Comparison of ENCODE assay signal across 8 mouse cellular contexts in genomic region chr12:81532316-81533028, GRCm38 (mm10). TPM values are rescaled to one million over a fixed set of nuclear protein-coding genes. Genes with fewer than 3 reads are reported as not detected.
DNase-seq lines count a peak whose midpoint lies in the region; ATAC-seq lines count a peak whose summit lies in the region.

Gene Gm20498 (minus strand): TSS chr12:81532905.
Gene Synj2bp (minus strand): TSS chr12:81532911.

- under 1% methylated on average over 46 of the region's 46 CpGs for WGBS in hindbrain, embryonic 11.5 days

- H3K4me3 ChIP-seq in hindbrain, embryonic 11.5 days (ENCODE audit: low read depth, low read length) = peak within 1 kb of the TSS; percentile 53

- no peaks in the 10 kb centered on the region for H3K9me3 ChIP-seq in hindbrain, embryonic 11.5 days (ENCODE audit: control insufficient read depth, low read length)

- ATAC-seq in hindbrain, embryonic 11.5 days (ENCODE audit: low FRiP score) = peak; percentile 91

- H3K9ac ChIP-seq in hindbrain, embryonic 11.5 days (ENCODE audit: low read depth, low read length) = peak within 1 kb of the TSS; percentile 49

- peak within 1 kb of the TSS; percentile 54 for H3K4me2 ChIP-seq in hindbrain, embryonic 11.5 days (replicated peaks; ENCODE audit: low read depth, low read length)

- H3K36me3 ChIP-seq in hindbrain, embryonic 11.5 days (ENCODE audit: control insufficient read depth, insufficient read depth, low read length) = no peaks in the 10 kb centered on the region

- peak; percentile 86 for DNase-seq in Muller cell, postnatal 12 days (ENCODE audit: inconsistent ontology term)
- DNase-seq in cerebellum, adult 9-11 months = peak; percentile 87
- peak; percentile 76 to 93 for DNase-seq in frontal cortex, adult 2 months (ENCODE audit: extremely low spot score in 1 of 2, low spot score in 1 of 2)
- DNase-seq in hindbrain, embryonic 11.5 days (ENCODE audit: low spot score) = peak; percentile 85
- peak; percentile 82 to 86 for DNase-seq in layer of hippocampus, postnatal 10 days (ENCODE audit: low spot score in 2 of 2)
- peak; percentile 86 for DNase-seq in lung, postnatal 10 days
- DNase-seq in ovary, postnatal 36 days (ENCODE audit: low spot score) = peak; percentile 77
- peak; percentile 88 for DNase-seq in thymus, postnatal 25 days

- no peaks in the 10 kb centered on the region for H3K27me3 ChIP-seq in hindbrain, embryonic 11.5 days (ENCODE audit: control insufficient read depth, insufficient read depth, low read length)

- no peaks in the 10 kb centered on the region for H3K4me1 ChIP-seq in hindbrain, embryonic 11.5 days (replicated peaks; ENCODE audit: control insufficient read depth, insufficient read depth, low read length)

- H3K27ac ChIP-seq in hindbrain, embryonic 11.5 days (ENCODE audit: low read depth, low read length) = no peak within 1 kb of the TSS

RNA-seq across cellular contexts. Expression of gene Gm20498, which starts in this region (rescaled TPM):
- 21.8 and 23.4 TPM in 2 replicates for polyA plus RNA-seq in frontal cortex, adult 2 months (2012; rRNA removed)
- 27.0 and 31.3 TPM in 2 replicates for polyA plus RNA-seq in hindbrain, embryonic 11.5 days (2014; fragmentation: Nextera tagmentation; extraction: Ambion mirVana)
- total RNA-seq in layer of hippocampus, postnatal 10 days (2021) = 10 to 100 TPM; 42.1 to 42.7 TPM

RNA-seq across cellular contexts. Expression of gene Synj2bp, which starts in this region (rescaled TPM):
- polyA plus RNA-seq in frontal cortex, adult 2 months (2012; rRNA removed) = 27.9 and 28.9 TPM in 2 replicates
- 34.2 and 40.1 TPM in 2 replicates for polyA plus RNA-seq in hindbrain, embryonic 11.5 days (2014; fragmentation: Nextera tagmentation; extraction: Ambion mirVana)
- total RNA-seq in layer of hippocampus, postnatal 10 days (2021) = 10 to 100 TPM; 19.8 to 21.6 TPM
